Mouse (Mus musculus) ES-E14 (cell line): ENCODE measurements at regions not wholly inside any gene's neighbourhood (a gene's known extent, or its start where the extent isn't known, plus 50 kb on each side); places are given as distances from the start of the nearest gene placed in this dataset.

Experiments
- CHD2 ChIP-seq: IDR thresholded peaks from 2 replicates; pipeline ENCODE4 v1.6.1; 2014; ENCODE audit warnings: mild to moderate bottlenecking, low read depth, low read length, inconsistent platforms
- HCFC1 ChIP-seq: IDR thresholded peaks from 2 replicates; pipeline ENCODE4 v1.6.1; 2012; ENCODE audit warnings: low read length, inconsistent platforms, borderline replicate concordance; ENCODE audit not compliant: insufficient read depth
- ZC3H11A ChIP-seq: IDR thresholded peaks from 2 replicates; pipeline ENCODE4 v1.6.1; 2012; ENCODE audit warnings: low read depth, mild to moderate bottlenecking, inconsistent platforms, low read length, borderline replicate concordance

DNA sequence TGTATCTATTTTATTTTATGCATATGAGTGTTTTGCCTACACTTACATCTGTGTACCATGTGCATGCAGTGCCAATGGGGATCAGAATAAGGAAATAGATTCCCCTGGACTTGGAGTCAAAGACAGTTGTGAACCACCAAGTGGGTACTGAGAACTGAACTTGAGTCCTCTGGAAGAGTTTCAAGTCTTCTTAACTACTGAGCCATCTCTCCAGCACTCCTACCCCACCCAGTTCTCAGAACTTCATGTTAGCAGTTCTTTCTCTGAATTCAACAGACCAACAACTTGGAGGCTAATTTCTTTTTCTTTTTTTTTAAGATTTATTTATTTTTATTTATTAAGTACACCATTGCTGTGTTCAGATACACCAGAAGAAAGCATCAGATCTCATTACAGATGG lies 112.3 kb upstream of the Spred1 start:
- TF ChIP-seq ZC3H11A (no peak), CHD2 (no peak), HCFC1 (no peak)
